Mouse (Mus musculus) kidney, adult 11 months (tissue): ENCODE data around the gene Ttc3.
"Not testable (repeated sequence)": the region's sequence is repeated elsewhere in the genome, so short reads cannot be mapped to it uniquely, and the experiment has no call there.

Experiments used
- DNase-seq: peaks from one replicate; pipeline ENCODE4 v3.0.0; 2022

Ttc3 gene

DNA sequence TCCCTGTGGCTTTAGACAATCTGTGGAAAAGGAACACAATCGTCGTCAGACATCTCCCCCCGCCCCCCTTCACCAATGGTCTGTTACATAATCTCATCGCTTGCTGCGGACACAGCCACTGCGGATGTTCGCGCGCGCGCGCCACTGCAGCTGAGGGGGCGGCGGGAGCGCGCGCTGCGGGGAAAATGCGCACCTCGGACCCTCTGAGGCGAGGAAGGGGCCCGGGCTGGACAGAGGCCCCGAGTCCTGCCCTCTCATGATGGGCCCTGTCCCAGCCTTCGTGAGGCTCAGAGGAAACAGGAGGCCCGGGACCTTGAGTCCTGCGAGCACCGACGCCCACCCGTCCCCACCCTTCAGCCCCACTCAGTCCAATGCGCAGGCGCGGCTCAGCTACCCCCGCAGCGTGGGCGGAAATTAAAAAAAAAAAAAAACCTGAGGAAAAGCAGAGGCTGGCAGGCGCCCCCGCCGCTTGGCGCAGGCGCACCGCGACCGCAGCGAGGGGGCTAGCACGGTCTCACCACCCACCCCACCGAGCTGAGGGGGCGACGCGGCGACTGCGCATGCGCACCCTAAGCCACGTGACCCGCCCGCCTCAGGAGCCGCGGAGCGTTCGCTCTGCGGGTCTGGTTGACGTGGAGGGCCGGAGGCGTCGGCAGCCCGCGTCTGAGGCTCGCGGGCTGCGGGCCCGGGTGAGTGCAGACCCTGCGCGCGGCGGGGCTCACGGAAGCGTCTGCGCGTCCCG, at the start of gene Ttc3:
Gene Ttc3, plus strand, starts transcription at position 446 of the 742 bp plus-strand sequence.
- DNase-seq = peak; percentile 86

DNA sequence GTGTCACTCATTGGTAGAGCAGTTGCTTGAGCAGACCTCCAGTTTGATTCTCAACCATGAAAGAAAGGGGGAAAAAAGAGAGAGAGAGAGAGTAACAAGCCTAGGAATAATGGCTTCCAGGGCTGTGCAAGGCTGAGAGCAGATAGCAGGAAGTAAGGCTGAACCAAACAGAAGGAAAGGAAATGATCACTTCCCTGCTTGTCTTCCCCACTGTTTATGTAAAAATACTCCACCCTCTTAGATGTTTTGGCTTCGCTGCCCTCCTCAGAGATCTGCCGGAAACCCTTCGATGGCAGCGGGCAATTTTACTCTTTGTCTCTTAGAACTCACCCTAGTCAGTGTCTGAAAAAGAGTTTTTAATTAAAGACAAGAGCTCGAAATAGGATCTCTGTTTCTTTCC, 46.7 kb upstream of the Ttc3 start:
- no peak for DNase-seq

DNA sequence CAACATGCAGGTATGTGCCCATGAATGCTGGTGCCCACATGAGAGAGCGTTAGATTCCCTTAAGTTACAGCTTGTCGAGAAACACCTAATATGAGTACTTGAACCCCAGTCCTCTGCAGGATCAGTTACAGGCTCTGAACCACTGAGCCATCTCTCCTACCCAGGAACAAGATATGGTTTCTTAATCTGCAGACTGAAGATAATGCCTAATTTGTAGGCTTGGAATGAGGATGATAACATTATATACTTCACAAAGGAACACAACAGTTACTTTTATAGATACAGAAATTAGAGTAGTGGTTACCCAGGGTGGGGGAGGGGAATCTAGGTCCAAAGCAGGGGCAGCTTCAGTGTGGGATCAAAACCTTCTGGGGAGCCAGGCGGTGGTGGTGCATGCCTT, 44.4 kb upstream of the Ttc3 start:
- DNase-seq = no peak

DNA sequence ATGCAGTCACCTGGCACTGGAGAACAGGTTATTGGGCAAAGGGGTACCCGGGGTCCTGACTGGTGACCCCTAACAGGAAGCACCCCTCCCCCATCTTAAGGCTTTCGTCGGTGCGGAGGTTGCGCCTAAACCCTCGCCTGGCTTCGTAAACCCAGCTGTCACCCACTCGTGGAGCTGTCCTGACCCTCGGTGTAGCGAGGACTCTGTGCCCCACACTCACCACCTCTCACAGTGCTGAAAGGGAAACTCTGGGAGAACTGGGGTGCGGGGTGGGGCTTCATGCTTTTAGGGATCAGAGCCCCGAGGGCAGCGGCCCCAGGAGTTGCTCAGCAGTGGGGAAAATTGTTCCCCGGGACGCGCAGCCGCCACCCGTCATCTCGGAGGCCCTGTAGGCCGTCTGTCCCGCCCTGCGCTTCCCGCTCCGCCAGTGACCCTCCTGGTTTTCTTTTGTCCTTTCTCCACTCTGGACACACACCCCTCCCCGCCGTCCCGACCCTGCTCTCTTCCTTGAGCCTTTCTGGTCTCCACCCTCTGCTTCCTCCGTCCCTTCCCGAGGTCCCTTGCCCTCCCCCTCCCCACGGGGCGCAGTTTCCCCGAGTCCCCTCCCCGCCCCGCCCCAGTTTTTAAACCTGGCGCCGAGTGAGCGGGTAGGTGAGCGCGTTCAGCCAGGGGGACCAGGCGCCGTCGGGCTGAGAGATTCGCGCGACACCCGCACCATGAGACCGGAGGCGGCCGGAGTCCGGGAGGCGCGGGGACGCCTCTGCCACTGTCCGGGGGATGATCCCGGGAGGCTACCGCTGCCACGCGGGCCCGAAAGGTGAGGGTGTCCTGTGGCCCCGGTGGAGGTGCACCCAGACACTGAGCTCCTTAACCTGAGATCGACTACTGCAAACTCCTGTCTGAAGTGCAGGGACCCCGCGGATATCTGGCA, 42.4 kb upstream of the Ttc3 start, which contains the start of gene Ripply3:
Gene Ripply3, plus strand, starts transcription at position 640 of the 931 bp plus-strand sequence.
- DNase-seq = peak; percentile 76

DNA sequence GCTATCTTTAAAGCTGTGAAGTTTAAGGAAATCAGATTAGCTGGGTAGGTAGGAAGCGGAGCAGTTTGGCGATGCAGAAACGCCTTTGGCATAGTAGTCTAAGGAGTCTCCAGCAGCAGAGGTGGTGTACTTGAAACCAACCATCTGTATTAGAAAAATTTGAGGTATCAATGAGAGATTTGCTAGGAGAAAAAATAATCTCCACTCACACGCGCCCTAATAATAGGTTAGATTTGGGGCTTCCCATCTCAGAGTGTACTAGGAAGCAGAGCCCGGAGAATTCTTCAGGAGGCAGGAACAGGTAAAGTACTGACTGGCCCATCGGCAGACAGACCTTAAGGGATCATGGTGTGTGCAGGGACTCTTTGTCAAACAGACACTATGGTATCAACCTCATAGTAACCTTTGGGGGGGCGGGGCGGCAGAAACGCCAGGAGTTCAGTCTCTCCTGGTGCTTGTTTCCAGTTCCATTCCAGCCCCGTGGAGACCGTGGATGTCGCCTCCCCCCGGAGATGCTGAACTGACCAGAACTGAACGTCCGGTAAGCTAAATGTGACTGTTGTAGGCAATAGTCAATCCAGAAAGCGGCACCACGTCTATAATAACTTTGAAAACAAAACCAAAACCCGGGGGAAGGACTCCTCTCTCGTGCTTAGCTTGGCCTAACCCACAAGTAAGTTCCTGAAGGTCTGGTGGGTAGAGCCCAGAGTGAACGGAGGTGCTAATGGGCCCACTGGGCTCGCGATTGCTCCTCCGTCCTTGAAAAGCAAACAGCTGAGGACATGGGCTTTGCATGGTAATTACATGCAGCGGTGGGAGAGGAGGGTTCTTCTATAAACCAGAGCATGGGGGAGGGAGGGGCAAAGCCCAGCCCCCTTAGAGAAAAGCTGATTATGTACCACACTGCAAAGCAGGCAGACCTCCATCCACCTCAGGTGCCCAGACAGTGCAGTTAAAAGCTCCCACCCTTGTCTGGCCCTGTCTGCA, 41.2 kb upstream of the Ttc3 start:
- DNase-seq = no peak

DNA sequence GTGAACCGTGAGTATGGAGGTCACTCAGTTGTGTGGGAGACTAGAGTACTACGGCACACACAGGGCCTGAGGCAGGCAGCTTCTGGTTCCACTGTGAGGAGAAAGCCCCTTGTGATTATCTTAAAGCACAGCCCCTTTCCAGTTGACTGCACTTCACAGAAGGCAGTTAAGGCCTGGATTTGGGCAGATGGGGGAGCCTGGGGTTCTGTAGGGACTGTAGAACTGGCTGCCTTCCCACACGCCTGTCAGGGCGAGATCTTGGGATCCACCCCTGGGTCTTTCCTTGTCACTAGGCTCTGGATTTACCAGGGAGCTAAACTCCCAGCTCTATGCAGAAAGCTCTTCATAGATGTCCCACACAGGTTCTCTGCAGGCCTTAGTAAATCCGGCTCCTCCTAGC, 40.0 kb upstream of the Ttc3 start:
- DNase-seq = no peak

DNA sequence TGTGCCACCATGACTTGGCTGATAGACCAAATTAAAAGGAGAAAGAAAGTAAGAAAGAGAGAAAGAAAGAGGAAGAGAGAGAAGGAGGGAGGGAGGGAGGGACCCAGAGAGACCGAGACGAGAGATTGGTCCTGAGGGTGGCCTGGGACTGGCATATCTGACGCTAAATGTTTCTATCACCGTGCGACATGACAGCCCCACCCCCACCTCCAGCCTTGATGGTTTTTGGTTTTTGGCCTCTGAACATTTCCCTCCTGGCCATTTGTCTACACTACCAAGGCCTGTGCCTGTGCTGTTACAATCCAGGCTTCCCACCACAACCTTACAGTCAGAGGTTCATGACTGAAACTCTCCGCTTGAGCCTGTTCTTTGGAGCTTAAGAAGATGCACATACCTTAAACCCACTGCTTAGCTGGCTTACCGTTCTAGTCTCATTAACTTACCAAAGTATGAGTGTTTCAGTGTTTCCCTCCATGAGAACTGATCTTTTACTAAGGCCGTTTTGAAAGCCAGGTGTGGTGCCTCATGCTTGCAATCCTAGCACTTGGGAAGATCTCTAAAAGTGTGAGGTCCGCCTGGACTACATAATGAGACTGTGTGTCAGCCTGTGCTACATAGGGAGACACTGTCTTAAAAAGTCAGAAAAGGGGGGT, 39.1 kb upstream of the Ttc3 start:
- no peak for DNase-seq

DNA sequence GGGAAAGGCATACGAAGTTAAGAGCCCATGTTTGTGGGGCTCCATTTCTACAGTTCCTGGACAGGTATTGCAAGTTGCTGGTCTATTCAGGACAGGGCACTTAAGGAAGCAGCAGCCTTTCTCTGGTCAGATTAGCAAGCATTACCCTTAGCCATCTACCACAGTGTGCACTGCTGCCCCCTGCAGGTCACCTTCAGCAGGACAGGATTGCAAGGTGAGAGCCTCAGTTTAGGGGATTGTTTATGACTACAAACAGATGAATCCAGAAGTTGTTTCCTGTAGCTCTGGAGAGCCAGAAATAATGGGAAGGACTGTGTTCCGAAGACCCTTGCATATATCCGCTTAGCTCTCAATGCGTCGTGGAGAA, 38.5 kb upstream of the Ttc3 start:
- peak; percentile 39 for DNase-seq

DNA sequence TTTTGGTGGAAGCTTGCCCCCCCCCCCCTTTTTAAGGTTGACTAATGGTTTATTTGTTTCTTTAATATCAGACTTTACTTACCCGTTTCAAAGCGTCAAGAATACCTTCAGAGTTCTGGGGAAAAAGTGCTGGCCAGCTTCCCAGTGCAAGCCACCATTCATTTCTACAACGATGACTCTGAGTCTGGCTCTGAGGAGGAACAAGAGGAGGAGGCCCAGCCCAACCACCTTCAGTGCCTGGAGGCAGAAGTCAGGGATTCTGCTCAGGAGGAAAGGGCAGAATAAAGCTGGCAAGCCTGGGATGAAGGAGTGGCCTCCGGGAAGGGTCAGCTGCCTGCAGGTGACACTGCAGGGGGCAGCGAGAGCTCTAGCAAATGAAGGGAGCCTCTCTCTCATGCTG, 34.8 kb upstream of the Ttc3 start:
- DNase-seq = no peak

DNA sequence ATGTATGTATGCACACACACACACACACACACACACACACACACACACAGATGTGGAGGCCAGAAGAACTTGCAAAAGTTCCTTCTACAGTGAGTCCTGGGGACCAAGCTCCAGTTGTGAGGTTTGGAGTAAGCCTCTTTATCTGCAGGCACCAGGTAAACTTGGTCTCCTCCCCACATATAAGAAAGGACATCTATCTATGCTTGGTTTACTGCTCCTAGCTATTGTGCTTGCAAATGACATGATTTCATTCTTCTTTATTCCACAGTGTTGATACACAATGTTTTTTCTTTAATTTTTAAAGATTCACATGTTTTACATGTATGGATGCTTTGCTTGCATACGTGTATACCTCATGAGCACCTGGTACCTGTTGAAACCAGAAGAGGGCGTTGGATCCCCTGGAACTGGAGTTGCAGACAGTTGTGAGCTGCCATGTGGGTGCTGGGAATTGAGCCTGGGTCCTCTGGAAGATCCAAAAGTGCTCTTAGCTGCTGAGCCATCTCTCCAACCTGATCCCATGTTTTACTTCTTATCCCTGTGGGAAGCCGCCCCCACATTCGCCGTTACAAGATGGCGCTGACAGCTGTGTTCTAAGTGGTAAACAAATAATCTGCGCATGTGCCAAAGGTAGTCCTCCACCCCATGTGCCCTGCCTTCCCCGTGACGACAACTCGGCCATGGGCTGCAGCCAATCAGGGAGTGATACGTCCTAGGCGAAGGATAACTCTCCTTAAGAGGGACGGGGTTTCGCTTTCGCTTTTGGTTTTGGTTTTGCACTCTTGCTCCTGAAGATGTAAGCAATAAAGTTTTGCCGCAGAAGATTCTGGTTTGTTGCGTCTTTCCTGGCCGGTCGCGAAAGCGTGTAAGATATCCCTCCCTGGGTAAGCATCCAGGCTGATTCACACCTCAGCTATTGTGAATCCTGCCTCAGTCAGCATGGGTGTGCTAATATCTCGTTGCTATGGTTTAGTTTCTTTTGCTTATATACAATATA, 31.0 kb upstream of the Ttc3 start:
- DNase-seq = not testable (repeated sequence)

DNA sequence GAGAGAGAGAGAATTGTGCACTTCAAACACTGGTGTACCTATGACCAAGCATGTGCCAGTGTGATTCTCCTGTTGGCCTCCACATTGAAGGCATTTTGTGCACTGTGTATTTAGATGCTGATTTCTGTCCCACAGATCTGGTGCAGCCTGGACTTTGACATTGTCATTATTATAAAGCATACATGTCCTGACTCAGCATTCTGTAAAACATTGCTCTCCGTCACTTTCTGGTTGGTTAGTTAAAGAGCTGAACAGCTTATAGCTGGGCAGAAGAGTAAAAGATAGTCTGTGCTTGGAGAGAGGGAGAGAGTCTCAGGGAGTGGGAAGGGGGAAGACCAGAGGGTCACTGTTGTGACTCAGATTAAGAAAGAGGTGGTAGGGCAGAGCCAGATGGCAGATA, 24.7 kb upstream of the Ttc3 start:
- no peak for DNase-seq

DNA sequence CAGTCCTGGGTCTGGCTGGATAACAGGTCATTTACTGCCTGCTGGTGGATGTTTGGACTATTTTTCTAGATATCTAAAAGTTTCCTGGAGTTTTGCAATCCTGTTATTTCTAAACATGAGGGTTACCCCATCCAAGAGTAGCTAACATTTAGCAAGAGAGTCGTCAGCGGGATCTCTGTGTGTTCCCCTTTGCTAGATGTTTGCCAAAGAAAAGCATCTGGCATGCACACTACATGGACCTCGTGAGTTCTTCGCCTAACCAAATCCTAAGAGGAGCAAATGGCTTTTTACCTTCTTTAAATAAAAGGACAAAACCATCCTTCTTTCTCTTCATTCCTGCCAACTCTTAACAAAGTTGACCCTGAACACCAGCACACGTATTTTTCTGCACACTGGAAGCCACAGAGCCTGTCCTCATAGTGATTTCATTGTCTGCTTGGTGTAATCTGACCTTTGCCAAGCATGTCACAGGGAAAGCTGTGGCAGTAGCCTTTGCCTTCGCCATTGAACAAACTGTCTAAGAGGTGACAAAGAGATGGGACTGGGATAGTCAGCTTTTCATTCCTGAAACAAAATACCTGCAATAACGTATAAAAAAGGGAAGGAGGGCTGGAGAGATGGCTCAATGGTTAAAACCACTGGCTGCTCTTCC, 23.2 kb upstream of the Ttc3 start:
- no peak for DNase-seq

DNA sequence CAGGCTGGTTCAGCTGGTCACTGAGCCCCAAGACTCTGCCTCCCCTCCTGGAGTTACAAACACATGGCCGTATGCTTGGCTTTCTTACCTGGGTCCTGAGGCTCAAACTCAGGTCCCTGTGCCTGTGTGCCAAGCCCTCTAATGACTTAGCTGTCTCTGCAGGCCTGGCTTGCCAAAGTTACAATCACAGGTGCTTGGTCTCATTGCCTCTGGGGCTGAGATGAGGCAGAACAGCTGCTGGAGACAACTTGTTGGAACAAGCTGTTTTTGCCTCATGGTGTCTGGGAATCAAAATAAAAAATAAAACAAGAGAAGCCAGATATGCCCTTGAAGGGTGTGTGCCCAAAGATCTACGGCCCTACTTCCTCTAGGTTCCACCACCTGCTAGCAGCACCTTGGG, 21.6 kb upstream of the Ttc3 start:
- no peak for DNase-seq

DNA sequence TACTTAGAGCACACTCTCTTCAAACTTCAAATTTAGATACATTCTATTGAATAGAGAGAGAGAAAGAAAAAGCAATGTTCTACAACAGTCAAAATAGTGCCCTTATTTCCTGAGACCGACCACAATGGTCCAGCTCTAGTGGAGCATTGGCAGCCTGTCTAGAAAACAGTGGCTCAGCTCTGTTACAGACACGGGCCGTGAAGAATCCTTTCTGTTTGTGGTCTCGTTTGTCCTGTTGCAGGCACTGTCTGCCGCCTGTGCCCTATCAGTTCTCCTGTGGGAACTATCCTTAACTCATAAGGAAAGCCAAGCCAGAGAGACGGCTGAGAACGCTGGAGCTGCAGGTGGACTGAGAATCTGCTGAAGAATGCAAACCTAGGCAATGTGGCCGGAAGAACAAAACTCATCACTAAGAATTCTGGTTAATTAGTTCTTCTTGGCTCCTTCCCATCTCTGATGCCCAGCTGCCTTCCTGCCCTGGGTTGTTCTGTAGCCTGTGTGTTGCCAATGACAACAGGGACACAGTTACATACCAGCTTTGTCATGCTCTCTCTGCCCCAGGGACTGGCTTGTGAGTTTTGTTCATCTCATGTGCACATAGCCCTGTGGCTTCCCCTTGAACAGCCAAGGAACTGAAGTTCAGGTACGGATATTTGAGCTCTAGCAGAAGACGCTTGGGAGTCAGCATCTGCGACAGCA, 20.7 kb upstream of the Ttc3 start:
- peak; percentile 35 for DNase-seq

DNA sequence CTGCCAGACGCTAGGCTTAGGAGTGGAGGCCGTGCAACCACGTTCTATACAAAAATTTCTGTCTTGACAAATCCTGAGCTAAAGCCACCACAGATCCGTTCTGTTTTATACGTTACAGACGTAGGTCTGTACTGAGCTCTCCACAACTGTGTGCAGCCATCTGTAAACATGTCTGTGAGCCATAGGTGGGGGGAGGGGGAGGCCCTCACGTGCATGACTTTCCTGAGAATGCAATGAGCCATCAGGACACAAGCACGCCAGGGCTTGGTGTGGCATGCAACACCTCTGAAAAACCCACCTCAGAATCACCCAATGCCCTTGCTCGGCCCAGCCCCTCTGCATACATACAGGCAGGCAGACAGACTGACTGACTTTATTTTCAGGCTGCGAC, 20.1 kb upstream of the Ttc3 start:
- DNase-seq = no peak

DNA sequence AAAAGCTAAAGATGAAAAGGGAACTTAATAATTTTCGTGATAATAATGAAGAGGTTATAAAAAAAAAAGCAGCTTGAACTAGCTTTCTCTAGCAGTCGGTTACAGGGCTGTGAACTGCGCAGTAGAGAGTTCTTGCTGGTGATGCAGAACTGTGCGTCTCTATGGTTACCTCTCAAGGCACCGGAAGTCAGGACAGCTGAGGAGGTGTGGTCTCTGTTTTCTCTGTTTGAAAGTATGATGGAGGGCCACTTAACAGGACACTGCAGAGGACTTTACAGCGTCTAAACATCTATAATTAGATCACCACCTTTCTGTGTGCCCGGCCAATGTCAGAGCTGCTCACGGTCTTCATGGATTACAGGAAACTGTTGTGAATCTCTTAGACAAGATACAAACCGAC, 16.0 kb upstream of the Ttc3 start:
- no peak for DNase-seq

DNA sequence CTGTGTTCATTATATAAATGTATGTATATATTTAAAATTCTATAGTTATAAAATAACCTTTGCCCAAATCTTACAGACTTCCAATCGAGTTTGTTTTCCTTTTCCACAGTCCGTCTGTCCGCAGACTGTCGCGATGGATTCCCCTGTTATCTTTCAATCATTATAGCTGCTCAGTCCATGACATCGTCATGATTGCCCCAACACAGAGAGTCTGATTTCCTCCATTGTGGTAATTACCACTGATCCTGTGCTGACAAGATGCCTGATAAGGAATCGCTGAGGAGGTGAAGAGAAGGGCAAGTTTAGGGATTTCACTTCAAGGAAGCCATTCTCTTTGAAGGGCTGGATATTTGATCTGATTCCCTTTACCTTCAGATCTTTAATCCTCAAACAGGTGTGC, 14.4 kb upstream of the Ttc3 start:
- no peak for DNase-seq

DNA sequence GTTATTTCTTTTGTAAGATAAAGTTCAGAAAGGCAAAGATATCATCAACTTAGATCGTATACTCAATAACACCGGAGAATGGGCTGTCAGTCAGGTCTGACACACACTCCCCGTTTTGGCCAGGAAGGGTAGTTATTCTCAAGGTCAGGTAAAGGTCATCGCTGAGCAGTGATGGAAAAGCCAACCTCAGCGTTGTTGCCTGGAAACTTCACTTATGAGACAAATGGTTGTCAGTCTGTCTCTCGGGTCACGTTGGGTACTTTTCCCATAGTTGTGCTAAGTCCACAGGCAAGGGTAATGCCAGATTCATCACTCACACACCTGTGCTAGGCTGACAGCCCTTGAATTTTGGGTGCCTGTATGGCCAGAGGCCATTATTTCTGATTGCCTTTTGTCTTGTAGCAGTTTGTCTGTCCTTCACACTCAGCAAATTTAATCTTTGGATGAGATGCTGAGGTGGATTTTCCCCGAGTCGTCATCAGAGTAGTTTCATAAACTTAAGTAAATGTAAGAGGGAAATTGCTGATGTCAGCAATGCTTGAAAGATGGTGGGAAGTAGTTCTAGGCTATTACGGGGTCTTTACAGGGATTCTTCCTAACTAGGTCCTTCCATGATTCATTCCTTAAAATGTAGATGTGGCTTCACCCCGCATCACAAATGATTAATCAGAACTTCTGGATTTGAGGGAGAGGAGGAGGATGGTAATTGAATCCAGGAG, 13.5 kb upstream of the Ttc3 start:
- no peak for DNase-seq

DNA sequence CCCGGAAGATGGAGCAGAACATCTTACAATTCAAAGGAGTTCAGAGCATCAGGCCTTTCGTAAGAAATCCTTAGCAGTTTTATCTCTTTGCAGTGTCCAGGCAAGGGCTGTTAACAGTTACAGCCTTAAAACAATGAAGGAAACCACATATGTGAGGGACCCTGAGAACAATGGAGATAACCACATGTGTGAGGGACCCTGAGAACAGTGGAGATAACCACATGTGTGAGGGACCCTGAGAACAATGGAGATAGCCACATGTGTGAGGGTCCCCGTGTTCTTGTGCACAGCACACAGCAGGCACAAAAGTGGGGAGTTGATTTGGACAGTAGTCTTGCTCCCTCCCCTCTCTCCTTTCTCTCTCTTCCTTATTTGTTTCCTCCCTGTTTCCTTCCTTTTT, 12.3 kb upstream of the Ttc3 start:
- no peak for DNase-seq
